Mouse (Mus musculus): ENCODE results near the gene Zfp790. TPM values are rescaled to one million over a fixed set of nuclear protein-coding genes. Genes with fewer than 3 reads are reported as not detected.
A peak's percentile ranks its signal among the peaks of the same experiment; 100 is the strongest.

The Zfp790 gene
- polyA plus RNA-seq, 1 experiment, result not detected

DNA sequence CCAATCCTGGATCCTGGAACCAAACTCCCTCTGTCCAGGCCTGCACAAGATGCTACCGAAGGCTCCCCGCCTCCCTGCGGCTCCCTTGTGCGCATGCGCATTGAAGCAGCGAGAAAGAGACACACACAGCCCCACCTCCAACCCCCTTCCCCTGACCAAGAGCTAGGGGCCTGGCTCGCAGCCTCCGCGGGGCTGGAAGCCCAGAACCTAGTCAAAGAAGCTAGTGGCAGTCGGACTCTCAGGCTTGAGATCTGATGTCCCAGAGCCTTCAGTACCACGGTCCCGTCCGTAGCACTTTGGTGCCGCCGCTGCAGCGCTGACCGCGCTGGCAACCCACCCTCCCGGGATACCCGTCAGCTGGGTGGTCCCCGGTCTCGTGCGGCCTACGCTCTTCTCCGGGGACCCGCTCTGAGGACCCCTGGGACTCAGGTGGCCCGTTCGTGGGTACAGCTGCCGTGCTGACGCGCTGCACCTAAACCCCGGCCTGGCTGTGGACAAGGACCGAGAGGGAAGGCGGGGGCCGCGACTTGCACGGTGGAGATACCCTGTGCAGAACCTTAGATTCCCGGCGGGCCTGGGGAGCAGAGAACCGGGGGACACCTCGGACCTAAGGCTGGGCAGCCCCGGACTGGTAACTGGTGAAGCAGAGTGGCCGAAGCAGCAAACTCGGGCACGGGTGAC is 31.9 kb upstream of the Zfp790 start, which contains the start of gene Zfp30:
Gene Zfp30, plus strand, starts transcription at position 128 of the 681 bp plus-strand sequence.
- Histone ChIP-seq H3K4me1 (ENCODE audit: control insufficient read depth, insufficient read depth, low read length) (peaks cover 5% of the 10 kb centered on the region; the same call in 1 of the 2 replicates), H3K27ac (ENCODE audit: insufficient read depth, low read depth, low read length) (peak within 1 kb of the TSS; percentile 57), H3K4me3 (ENCODE audit: insufficient read depth, low read depth, low read length) (peak within 1 kb of the TSS; percentile 70)
- WGBS, result under 1% methylated on average over 45 of the region's 45 CpGs
- TF ChIP-seq POLR2A (IDR thresholded peaks at IDR 0.05; ENCODE audit: insufficient read depth, low read depth, low read length), result peak; percentile 82
- no peak for TF ChIP-seq CTCF (IDR thresholded peaks at IDR 0.05; ENCODE audit: insufficient read depth, low read depth, low read length)

DNA sequence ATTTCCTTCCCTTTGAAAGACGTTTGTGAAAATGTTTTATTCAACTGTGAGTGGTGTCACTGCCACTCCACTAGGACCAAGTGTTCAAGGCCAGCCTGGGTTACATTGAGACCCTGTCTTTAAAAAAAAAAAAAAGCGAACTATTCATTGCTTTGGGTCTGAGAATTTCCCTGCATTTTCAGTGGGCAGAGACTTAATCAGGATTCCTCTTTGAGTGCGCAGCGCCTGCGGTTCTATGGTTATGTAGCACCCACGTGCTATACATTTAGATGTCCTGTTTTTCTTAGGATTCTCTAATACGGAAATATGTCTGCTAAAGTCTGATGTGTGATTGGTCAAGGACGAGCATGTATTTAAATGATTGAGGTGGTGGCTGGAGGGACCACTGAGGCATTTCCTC is 30.9 kb upstream of the Zfp790 start:
- H3K27ac ChIP-seq (ENCODE audit: insufficient read depth, low read depth, low read length), result no peak overlapping the region
- no peak for TF ChIP-seq CTCF (IDR thresholded peaks at IDR 0.05; ENCODE audit: insufficient read depth, low read depth, low read length)
- no peak for TF ChIP-seq POLR2A (IDR thresholded peaks at IDR 0.05; ENCODE audit: insufficient read depth, low read depth, low read length)
- peaks cover 5% of the 10 kb centered on the region; the same call in 1 of the 2 replicates for H3K4me1 ChIP-seq (ENCODE audit: control insufficient read depth, insufficient read depth, low read length)
- peak overlapping the region; percentile 6; the same call in 1 of the 2 replicates for H3K4me3 ChIP-seq (ENCODE audit: insufficient read depth, low read depth, low read length)
- WGBS, result 13% methylated on average over 8 of the region's 8 CpGs

DNA sequence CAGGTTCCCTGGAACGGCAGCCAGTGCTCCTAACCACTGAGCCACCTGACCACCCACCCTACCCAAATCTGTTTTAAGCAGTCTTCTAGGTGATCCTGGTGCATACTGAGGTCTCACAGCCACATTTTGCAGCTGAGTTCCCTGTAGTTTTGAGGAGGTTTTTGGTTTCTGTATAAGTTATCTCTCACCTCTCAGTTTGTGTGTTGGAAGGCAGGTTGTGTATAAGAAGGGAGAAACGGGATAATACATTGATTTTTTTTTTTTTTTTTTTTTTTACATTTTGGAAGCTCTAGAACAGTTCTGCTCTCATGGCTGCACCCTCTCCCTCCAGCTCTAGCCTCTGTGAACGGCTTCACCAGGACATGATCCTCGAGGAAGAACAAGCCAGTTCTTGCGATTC is 30.0 kb upstream of the Zfp790 start:
- Histone ChIP-seq H3K4me3 (ENCODE audit: insufficient read depth, low read depth, low read length) (peak overlapping the region; percentile 45), H3K4me1 (ENCODE audit: control insufficient read depth, insufficient read depth, low read length) (peaks cover 5% of the 10 kb centered on the region; the same call in 1 of the 2 replicates), H3K27ac (ENCODE audit: insufficient read depth, low read depth, low read length) (no peak overlapping the region)
- WGBS, result 54% methylated on average over 5 of the region's 5 CpGs
- TF ChIP-seq CTCF (IDR thresholded peaks at IDR 0.05; ENCODE audit: insufficient read depth, low read depth, low read length), result no peak
- TF ChIP-seq POLR2A (IDR thresholded peaks at IDR 0.05; ENCODE audit: insufficient read depth, low read depth, low read length), result no peak

DNA sequence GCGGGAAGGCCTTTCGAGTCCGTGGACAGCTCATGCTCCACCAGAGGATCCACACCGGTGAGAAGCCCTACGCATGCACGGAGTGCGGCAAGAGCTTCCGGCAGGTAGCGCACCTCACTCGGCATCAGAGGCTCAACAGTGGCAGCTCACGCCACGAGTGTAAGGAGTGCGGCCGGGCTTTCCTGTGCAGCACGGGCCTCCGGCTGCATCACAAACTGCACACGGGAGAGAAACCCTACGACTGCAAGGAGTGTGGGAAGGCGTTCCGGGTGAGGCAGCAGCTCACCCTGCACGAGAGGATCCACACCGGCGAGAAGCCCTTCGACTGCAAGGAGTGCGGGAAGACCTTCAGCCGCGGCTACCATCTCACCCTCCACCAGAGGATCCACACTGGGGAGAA is 23.0 kb upstream of the Zfp790 start:
- TF ChIP-seq POLR2A (IDR thresholded peaks at IDR 0.05; ENCODE audit: insufficient read depth, low read depth, low read length) (no peak), CTCF (IDR thresholded peaks at IDR 0.05; ENCODE audit: insufficient read depth, low read depth, low read length) (no peak)
- H3K4me1 ChIP-seq (ENCODE audit: control insufficient read depth, insufficient read depth, low read length), result no peaks in the 10 kb centered on the region
- WGBS, result 60% methylated on average over 27 of the region's 27 CpGs
- no peak overlapping the region for H3K4me3 ChIP-seq (ENCODE audit: insufficient read depth, low read depth, low read length)
- no peak overlapping the region for H3K27ac ChIP-seq (ENCODE audit: insufficient read depth, low read depth, low read length)

- no peak for TF ChIP-seq POLR2A (IDR thresholded peaks at IDR 0.05; ENCODE audit: insufficient read depth, low read depth, low read length)
- TF ChIP-seq CTCF (IDR thresholded peaks at IDR 0.05; ENCODE audit: insufficient read depth, low read depth, low read length), result no peak
- H3K4me1 ChIP-seq (ENCODE audit: control insufficient read depth, insufficient read depth, low read length), result no peaks in the 10 kb centered on the region
- WGBS, result 47% methylated on average over 5 of the region's 5 CpGs
- no peak overlapping the region for H3K4me3 ChIP-seq (ENCODE audit: insufficient read depth, low read depth, low read length)
- no peak overlapping the region for H3K27ac ChIP-seq (ENCODE audit: insufficient read depth, low read depth, low read length)
Measured at GRCm38 (mm10) chr7:29807046-29807445, 8.9 kb upstream of the Zfp790 start.

DNA sequence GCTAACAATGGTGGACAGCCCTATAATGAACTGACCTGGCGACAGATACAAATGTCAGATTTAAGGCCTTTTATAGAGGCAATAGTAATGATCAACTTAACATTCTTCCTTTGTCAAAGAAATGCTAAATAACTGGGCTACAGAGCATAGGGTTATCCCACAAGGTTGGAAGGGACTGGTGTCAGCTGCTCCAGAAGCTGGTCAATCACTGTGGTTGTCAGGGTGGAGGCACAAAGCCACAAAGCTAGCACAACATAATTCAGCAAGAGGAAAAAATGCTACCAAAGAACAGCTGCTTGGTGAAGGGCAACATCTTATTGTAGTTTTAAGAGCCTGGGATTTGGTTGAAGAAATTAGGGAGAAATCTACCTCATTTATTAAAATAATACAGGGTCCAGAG is 3.7 kb upstream of the Zfp790 start:
- Histone ChIP-seq H3K4me1 (ENCODE audit: control insufficient read depth, insufficient read depth, low read length) (peaks cover 8% of the 10 kb centered on the region), H3K4me3 (ENCODE audit: insufficient read depth, low read depth, low read length) (no peak overlapping the region), H3K27ac (ENCODE audit: insufficient read depth, low read depth, low read length) (no peak overlapping the region)
- TF ChIP-seq CTCF (IDR thresholded peaks at IDR 0.05; ENCODE audit: insufficient read depth, low read depth, low read length) (no peak), POLR2A (IDR thresholded peaks at IDR 0.05; ENCODE audit: insufficient read depth, low read depth, low read length) (no peak)
- 85% methylated on average over 1 of the region's 1 CpGs for WGBS

DNA sequence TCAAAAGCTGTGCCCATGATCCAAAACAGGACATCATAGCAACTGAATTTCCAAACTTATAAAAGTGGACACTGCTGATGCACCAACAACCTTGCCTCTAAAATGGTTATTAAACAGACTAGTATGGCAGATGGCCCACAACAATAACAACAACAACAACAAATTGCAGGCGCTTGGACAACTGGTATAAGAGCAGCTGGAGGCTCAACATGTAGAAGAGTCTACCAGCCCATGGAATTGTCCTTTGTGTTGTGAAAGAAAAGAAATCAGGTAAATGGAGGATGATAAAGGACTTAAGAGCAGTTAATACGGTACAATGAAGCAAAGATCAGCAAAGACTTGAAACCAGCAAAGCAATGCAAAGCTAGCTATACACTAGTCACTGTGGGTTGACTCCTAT is 1.5 kb upstream of the Zfp790 start:
- no peak overlapping the region for H3K4me3 ChIP-seq (ENCODE audit: insufficient read depth, low read depth, low read length)
- H3K4me1 ChIP-seq (ENCODE audit: control insufficient read depth, insufficient read depth, low read length), result peaks cover 8% of the 10 kb centered on the region
- H3K27ac ChIP-seq (ENCODE audit: insufficient read depth, low read depth, low read length), result no peak overlapping the region
- TF ChIP-seq POLR2A (IDR thresholded peaks at IDR 0.05; ENCODE audit: insufficient read depth, low read depth, low read length), result no peak
- TF ChIP-seq CTCF (IDR thresholded peaks at IDR 0.05; ENCODE audit: insufficient read depth, low read depth, low read length), result no peak
- 86% methylated on average over 2 of the region's 2 CpGs for WGBS

- under 1% methylated on average over 12 of the region's 12 CpGs for WGBS
- Histone ChIP-seq H3K4me1 (ENCODE audit: control insufficient read depth, insufficient read depth, low read length) (peaks cover 8% of the 10 kb centered on the region), H3K27ac (ENCODE audit: insufficient read depth, low read depth, low read length) (peak overlapping the region; percentile 37), H3K4me3 (ENCODE audit: insufficient read depth, low read depth, low read length) (peak overlapping the region; percentile 69)
- TF ChIP-seq POLR2A (IDR thresholded peaks at IDR 0.05; ENCODE audit: insufficient read depth, low read depth, low read length) (peak; percentile 3; the same call in 1 of the 2 replicates), CTCF (IDR thresholded peaks at IDR 0.05; ENCODE audit: insufficient read depth, low read depth, low read length) (no peak)
Measured at GRCm38 (mm10) chr7:29815061-29815784, 691 bp upstream of the Zfp790 start.

- H3K4me1 ChIP-seq (ENCODE audit: control insufficient read depth, insufficient read depth, low read length), result peaks cover 8% of the 10 kb centered on the region
- no peak overlapping the region for H3K27ac ChIP-seq (ENCODE audit: insufficient read depth, low read depth, low read length)
- WGBS, result 1% methylated on average over 12 of the region's 12 CpGs
- TF ChIP-seq POLR2A (IDR thresholded peaks at IDR 0.05; ENCODE audit: insufficient read depth, low read depth, low read length) (no peak), CTCF (IDR thresholded peaks at IDR 0.05; ENCODE audit: insufficient read depth, low read depth, low read length) (no peak)
- peak overlapping the region; percentile 70 for H3K4me3 ChIP-seq (ENCODE audit: insufficient read depth, low read depth, low read length)
Measured at GRCm38 (mm10) chr7:29818619-29819254, 2.8 kb downstream of the Zfp790 start.

All from olfactory bulb, adult 2 months (tissue).